Mouse (Mus musculus) liver, embryonic 13.5 days (tissue): ENCODE measurements at regions not wholly inside any gene's neighbourhood (a gene's known extent, or its start where the extent isn't known, plus 50 kb on each side); places are given as distances from the start of the nearest gene placed in this dataset.
A peak's percentile ranks its signal among the peaks of the same experiment; 100 is the strongest.

ENCODE experiments used
- ATAC-seq: fragments of 200-750 bp; cut with Nextera tagmentation; 2 replicates; pipeline ENCODE4 v1.8.0; 2017; ENCODE audit warnings: low read depth, mild to moderate bottlenecking, moderate number of reproducible peaks, moderate library complexity
- DNase-seq: peaks from one replicate; pipeline ENCODE4 v3.0.0; 2022
- H3K27ac ChIP-seq: fragments of 300-500 bp; sonication (generic); 2 replicates; pipeline ENCODE4 v1.5.1; 2015; ENCODE audit warnings: moderate library complexity, mild to moderate bottlenecking, inconsistent platforms
- H3K27me3 ChIP-seq: fragments of 300-500 bp; sonication (generic); 2 replicates; pipeline ENCODE4 v1.6.1; 2015; ENCODE audit warnings: mild to moderate bottlenecking, inconsistent platforms
- H3K36me3 ChIP-seq: fragments of 300-500 bp; sonication (generic); 2 replicates; pipeline ENCODE4 v1.6.1; 2015; ENCODE audit warnings: mild to moderate bottlenecking, inconsistent platforms
- H3K4me1 ChIP-seq: fragments of 300-500 bp; sonication (generic); replicated peaks from 2 replicates; pipeline ENCODE4 v1.6.1; 2015; ENCODE audit warnings: inconsistent platforms
- H3K4me2 ChIP-seq: fragments of 300-500 bp; sonication (generic); 2 replicates; pipeline ENCODE4 v1.6.1; 2015; ENCODE audit warnings: inconsistent platforms, mild to moderate bottlenecking, moderate library complexity
- H3K4me3 ChIP-seq: fragments of 300-500 bp; sonication (generic); replicated peaks from 2 replicates; pipeline ENCODE4 v1.5.1; 2015; ENCODE audit warnings: mild to moderate bottlenecking, inconsistent platforms
- H3K9ac ChIP-seq: fragments of 300-500 bp; sonication (generic); 2 replicates; pipeline ENCODE4 v1.6.1; 2015; ENCODE audit warnings: mild to moderate bottlenecking, inconsistent platforms
- H3K9me3 ChIP-seq: fragments of 300-500 bp; sonication (generic); replicated peaks from 2 replicates; pipeline ENCODE4 v1.6.1; 2016; ENCODE audit warnings: inconsistent platforms
- WGBS: fragments of 180-500 bp; shearing (Covaris S2); methylation state at CpG from one replicate; pipeline ENCODE4 v1.1.7; 2015; ENCODE audit not compliant: insufficient replicate concordance; 5-methylcytosine and 5-hydroxymethylcytosine counted together

DNA sequence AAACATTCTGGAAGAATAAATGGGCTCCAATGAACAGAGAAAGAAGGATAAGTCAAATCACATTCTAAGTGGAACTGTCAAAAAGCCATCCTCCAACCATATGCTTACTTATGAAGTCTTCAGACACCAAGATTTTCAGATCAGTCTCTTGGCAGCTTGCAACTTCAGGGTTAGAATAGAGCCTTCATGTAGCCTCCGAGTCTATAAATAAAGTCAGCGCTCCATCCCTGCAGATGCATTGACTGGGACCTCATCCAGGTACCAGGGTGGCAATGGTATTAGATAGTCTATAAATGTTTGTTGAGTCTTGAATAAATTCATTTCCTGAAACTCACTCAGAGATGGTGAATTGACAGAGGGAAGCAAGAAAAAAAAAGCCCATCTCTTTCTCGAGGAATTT is 107.2 kb upstream of the Eepd1 start:
- H3K4me3 ChIP-seq: no peak overlapping the region
- H3K27ac ChIP-seq: no peak overlapping the region
- DNase-seq: no peak
- no peak overlapping the region for H3K4me2 ChIP-seq
- H3K9ac ChIP-seq: no peak overlapping the region
- no peaks in the 10 kb centered on the region for H3K4me1 ChIP-seq
- 66% methylated on average over 3 of the region's 3 CpGs for WGBS
- H3K9me3 ChIP-seq: no peaks in the 10 kb centered on the region
- no peak for ATAC-seq
- H3K27me3 ChIP-seq: no peaks in the 10 kb centered on the region
- H3K36me3 ChIP-seq: no peaks in the 10 kb centered on the region

DNA sequence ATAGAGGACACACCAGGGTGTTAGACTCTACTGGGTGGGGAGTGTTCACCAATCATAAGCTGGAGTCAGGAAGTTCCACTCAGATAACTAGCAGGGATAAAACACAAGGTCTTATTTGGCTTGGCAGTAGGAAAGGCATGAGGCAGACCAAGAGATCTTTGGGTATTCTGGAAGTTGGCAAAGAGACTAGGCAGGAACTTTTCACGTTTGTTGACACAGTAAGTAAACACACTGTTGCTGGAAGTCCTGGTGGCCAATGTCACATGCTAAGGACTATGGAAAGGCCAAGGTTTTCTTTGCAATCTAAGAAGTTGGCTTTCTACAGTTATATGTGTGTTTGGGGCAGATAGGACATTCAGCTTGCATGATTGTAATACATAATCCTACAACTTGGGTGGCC is 105.1 kb upstream of the Eepd1 start:
- no peaks in the 10 kb centered on the region for H3K4me1 ChIP-seq
- no peak for DNase-seq
- no peaks in the 10 kb centered on the region for H3K36me3 ChIP-seq
- H3K9me3 ChIP-seq: no peaks in the 10 kb centered on the region
- ATAC-seq: no peak
- H3K4me2 ChIP-seq: no peak overlapping the region
- WGBS: 16% methylated on average over 1 of the region's 1 CpGs
- H3K9ac ChIP-seq: no peak overlapping the region
- no peaks in the 10 kb centered on the region for H3K27me3 ChIP-seq
- H3K27ac ChIP-seq: no peak overlapping the region
- H3K4me3 ChIP-seq: no peak overlapping the region

DNA sequence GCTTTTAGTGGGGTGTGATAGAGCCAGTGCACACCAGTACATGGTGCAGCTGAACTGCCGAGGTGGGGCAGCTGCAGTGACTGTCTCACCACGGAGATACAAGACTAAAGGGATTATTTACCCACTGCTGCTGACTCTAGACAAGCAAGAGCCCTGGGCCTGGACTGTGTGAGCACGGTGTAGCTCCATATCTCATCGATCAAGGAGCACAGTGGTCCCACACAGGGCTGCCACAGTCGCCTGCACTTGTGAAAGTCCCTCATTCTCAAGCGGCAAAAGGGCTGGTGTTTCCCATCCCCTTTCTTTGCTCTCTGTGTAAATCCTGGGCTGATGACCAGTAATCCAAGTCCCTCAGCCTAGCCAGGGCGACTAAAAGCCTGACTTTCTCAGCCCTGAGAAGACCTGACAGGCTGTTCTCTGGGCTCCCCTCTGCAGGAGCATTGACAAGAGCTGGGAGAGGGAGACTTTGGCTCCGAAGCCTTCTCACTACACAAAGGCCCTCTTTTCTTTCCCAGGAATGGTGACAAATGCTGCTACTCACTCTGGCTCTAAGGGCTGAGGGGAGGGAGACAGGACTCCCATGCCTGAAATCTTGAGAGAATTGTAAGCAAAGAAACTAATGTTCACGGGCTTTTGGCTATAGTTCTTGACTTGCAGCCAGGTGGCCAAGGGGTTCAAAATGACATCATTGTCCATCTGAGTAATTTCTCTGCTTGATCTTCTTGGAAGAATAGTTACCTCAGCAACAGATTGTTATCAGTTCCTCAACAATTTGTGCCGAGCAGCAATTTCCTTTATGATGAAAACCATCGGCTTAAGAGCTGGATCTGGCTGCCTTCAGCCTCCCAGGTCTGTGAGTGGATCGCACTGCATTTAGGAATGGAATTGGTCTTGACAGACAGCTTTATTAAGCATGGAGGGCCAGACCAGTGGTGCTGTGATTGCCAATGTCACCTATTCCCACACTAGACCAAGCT is 103.3 kb upstream of the Eepd1 start:
- H3K36me3 ChIP-seq: no peaks in the 10 kb centered on the region
- no peak overlapping the region for H3K9ac ChIP-seq
- no peaks in the 10 kb centered on the region for H3K9me3 ChIP-seq
- no peaks in the 10 kb centered on the region for H3K27me3 ChIP-seq
- H3K4me1 ChIP-seq: no peaks in the 10 kb centered on the region
- ATAC-seq (no peak), DNase-seq (no peak)
- no peak overlapping the region for H3K4me3 ChIP-seq
- WGBS: 49% methylated on average over 12 of the region's 12 CpGs
- H3K4me2 ChIP-seq: no peak overlapping the region
- H3K27ac ChIP-seq: no peak overlapping the region

DNA sequence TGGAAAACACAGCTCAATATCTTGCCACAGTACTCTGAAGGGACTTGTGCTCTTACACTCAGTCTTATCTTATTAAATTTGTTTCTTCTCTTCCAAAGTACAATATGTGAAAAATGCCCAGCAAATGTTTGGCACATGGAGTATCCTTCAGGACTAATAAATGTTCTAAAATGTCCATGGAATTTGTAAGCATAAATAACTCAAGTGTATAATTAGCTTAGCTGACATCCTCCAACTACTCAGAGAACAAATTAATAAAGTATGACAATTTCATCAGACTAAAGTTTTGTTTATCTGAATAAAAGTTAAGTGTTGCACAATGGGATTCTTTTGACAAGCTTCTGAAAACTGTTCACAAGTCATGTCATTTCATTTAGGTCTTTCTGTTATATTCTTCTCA is 96.0 kb upstream of the Eepd1 start:
- Histone ChIP-seq H3K9me3 (no peaks in the 10 kb centered on the region), H3K9ac (no peak overlapping the region), H3K36me3 (no peaks in the 10 kb centered on the region), H3K4me2 (no peak overlapping the region), H3K27ac (no peak overlapping the region), H3K4me1 (no peaks in the 10 kb centered on the region), H3K27me3 (no peaks in the 10 kb centered on the region), H3K4me3 (no peak overlapping the region)
- DNase-seq: no peak
- no peak for ATAC-seq

DNA sequence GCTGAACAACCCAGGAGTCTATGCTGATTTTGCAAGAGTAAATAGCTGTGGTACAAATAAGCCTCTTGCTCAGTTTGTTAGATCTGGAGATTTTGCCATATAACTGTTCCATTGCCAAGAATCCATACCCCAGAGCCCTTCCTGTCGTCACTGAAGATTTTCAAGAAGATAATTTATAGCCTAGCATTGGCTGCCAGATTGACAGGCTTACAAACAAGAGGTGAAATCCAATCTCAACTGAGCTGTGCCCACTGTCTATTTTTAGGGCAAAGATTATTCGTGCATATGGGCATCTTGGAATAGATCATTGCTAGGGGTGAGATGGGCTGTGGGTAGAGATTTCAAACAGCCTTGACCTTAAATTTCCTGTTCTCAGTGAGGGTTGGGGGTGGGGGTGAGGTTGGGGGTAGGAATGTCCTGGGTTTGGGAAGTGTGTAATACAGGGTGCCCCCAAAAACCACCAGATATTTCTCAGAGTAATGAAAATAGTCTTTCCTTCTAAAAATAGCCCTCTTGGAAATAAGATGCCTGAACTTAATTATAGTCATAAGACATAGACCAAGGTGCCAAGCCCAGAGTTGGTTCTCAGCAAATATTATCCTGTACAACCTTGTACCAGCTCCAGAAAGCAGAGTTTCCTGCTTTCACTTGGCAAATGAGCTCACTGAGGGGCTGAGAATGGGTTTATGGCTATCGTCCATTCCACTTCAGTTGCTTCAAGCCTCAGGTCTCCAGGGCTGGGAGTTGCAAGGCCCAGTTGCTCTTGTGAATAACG is 93.3 kb upstream of the Eepd1 start:
- Histone ChIP-seq H3K4me2 (no peak overlapping the region), H3K36me3 (no peaks in the 10 kb centered on the region), H3K4me1 (no peaks in the 10 kb centered on the region), H3K9me3 (no peaks in the 10 kb centered on the region), H3K27me3 (no peaks in the 10 kb centered on the region), H3K9ac (no peak overlapping the region), H3K4me3 (no peak overlapping the region), H3K27ac (no peak overlapping the region)
- 52% methylated on average over 4 of the region's 4 CpGs for whole genome bisulfite sequencing
- ATAC-seq (no peak), DNase-seq (no peak)

DNA sequence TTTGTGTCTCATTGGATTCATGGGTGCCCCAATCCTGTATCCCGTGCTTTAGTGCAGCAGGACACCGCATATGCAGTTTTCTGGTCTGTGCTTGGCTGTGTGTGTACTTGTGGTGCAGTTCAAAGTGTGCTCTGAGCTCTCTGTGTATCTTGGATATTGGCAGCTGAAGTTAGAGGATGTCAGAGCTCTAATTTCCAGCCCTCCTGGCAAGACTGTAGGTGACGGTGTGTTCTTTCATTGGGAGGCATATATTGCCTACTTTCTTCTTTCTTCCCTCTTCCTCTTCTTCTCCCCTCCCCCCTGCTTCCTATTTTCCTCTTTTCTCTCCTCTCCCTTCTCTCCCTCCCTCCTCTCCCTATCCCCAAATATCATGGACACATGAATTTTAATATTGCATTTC is 92.0 kb upstream of the Eepd1 start:
- Histone ChIP-seq H3K9ac (no peak overlapping the region), H3K36me3 (no peaks in the 10 kb centered on the region), H3K27ac (no peak overlapping the region), H3K27me3 (no peaks in the 10 kb centered on the region), H3K4me1 (no peaks in the 10 kb centered on the region), H3K9me3 (no peaks in the 10 kb centered on the region), H3K4me2 (no peak overlapping the region), H3K4me3 (no peak overlapping the region)
- DNase-seq (no peak), ATAC-seq (no peak)
- WGBS: 62% methylated on average over 3 of the region's 3 CpGs

DNA sequence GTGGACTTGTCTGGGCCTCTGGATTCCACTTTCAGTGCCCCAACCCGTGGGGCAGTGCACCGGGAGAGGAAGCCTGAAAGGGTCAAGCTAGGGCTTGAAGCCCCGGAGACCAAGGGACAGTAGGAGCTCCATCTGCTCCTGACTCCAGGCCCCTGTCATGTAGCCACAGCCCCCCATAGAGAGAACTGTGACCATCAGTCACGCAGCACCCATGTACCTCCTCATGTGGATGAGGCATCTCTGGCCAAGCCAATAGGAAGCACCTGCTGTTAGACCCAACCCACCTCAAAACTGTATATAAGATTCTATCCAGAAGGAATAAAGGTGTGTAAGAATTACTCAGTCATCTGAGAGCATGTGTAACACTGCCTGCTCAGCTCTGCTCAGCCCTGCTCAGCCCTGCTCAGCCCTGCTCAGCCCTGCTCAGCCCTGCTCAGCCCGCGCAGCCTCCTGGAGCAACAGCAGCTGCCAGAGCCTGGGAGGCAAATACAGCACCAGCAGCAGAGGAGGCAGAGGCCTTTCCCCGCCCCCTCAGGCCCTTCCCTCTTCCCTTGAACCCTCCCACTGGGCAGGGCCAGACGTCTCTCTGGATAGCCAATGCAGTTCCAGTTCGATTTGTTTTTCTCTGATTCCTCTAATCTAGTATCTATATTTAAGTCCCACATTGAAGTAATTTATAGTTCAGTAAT is 80.6 kb upstream of the Eepd1 start:
- H3K9ac ChIP-seq: no peak overlapping the region
- H3K27ac ChIP-seq: no peak overlapping the region
- H3K27me3 ChIP-seq: no peaks in the 10 kb centered on the region
- ATAC-seq (peak; percentile 51), DNase-seq (peak; percentile 3)
- H3K9me3 ChIP-seq: no peaks in the 10 kb centered on the region
- WGBS: 35% methylated on average over 9 of the region's 9 CpGs
- H3K4me1 ChIP-seq: no peaks in the 10 kb centered on the region
- H3K4me3 ChIP-seq: no peak overlapping the region
- H3K4me2 ChIP-seq: no peak overlapping the region
- no peaks in the 10 kb centered on the region for H3K36me3 ChIP-seq

DNA sequence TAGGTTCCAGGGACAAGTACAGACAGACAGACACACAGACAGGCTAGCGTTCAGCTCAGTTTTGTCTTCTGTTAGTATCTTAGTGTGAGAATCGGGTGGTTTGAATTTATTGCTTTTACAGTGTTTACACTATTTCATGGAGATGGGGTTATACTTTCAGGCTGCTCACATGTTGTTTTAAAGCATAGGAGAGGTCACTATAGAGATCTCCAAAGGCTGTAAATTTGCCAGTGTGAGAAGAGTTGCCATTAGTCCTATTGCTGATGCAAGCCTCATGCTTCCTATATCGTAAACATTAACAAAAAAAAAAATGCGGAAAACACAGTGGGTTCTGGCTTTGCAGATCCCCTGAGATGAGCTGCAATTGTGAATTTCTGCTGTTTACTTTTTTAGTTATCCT is 75.5 kb upstream of the Eepd1 start:
- Histone ChIP-seq H3K4me1 (no peaks in the 10 kb centered on the region), H3K27me3 (no peaks in the 10 kb centered on the region), H3K4me3 (no peak overlapping the region), H3K36me3 (no peaks in the 10 kb centered on the region), H3K9ac (no peak overlapping the region), H3K4me2 (no peak overlapping the region), H3K27ac (no peak overlapping the region), H3K9me3 (no peaks in the 10 kb centered on the region)
- ATAC-seq: no peak
- WGBS: 71% methylated on average over 4 of the region's 4 CpGs
- DNase-seq: no peak

DNA sequence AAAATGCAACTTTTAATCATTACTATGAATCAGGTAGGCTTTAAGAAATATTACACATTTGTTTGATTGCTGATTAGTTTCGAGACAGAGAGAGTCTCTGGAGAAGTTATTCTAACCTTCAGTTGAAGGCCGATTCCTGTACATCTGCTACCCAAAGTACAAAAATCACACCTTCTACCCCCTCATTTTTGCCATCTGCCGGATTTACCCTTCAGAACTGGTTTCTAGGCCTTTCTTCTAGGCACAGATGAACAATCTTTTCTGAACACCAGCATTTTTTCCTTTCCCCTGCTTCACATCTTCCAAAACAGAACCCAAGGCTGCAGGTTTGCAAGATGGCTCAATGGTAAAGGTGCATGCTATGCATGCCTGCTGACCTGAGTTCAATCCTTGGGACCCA is 72.8 kb upstream of the Eepd1 start:
- H3K4me1 ChIP-seq: no peaks in the 10 kb centered on the region
- no peak overlapping the region for H3K4me2 ChIP-seq
- no peaks in the 10 kb centered on the region for H3K36me3 ChIP-seq
- H3K4me3 ChIP-seq: no peak overlapping the region
- H3K9me3 ChIP-seq: no peaks in the 10 kb centered on the region
- no peak for ATAC-seq
- WGBS: 65% methylated on average over 3 of the region's 3 CpGs
- no peaks in the 10 kb centered on the region for H3K27me3 ChIP-seq
- no peak overlapping the region for H3K9ac ChIP-seq
- DNase-seq: no peak
- no peak overlapping the region for H3K27ac ChIP-seq

DNA sequence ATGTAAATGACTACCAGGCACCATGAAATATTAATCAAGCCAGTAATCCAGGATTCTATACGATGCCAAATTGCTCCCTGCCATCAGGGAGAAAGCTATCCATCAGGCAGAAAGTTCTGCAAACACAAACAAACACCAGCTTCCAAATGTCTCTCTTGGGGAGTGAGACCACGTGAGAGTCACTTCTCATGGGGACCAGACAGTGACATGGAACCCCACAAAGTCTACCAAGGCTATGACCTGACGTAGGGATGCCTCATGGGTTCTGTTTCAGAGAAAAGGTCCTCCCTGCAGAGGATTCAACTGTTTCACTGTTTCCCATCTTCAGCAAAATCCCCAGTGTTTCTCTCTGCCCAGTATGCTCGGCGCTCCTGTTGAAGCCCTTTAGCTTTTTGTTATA is 71.6 kb upstream of the Eepd1 start:
- H3K4me1 ChIP-seq: no peaks in the 10 kb centered on the region
- no peaks in the 10 kb centered on the region for H3K9me3 ChIP-seq
- H3K36me3 ChIP-seq: no peaks in the 10 kb centered on the region
- H3K27me3 ChIP-seq: no peaks in the 10 kb centered on the region
- H3K9ac ChIP-seq: no peak overlapping the region
- DNase-seq (no peak), ATAC-seq (no peak)
- H3K4me2 ChIP-seq: no peak overlapping the region
- H3K4me3 ChIP-seq: no peak overlapping the region
- 52% methylated on average over 5 of the region's 5 CpGs for WGBS
- H3K27ac ChIP-seq: no peak overlapping the region

DNA sequence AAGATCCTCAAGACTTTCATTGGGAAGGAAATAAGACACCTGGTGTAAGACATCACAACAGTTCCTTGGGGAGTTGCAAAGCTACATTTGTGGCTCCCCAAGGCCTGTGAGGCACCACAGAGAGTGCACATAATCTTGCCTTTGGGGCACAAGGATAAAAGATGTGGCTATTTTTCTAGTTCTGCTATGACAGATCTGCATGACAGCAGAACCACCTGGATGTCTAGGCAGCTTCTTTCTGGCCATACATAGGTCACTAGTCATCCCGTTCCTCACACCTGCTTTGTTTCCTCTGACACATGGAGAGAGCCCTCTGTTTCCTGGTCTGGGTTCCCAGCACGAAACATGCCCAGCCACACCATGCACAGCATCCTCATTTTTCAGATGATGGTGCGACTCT is 67.5 kb upstream of the Eepd1 start:
- H3K36me3 ChIP-seq: no peaks in the 10 kb centered on the region
- H3K9me3 ChIP-seq: no peaks in the 10 kb centered on the region
- no peak overlapping the region for H3K27ac ChIP-seq
- ATAC-seq (no peak), DNase-seq (no peak)
- 50% methylated on average over 3 of the region's 3 CpGs for WGBS
- H3K27me3 ChIP-seq: no peaks in the 10 kb centered on the region
- H3K4me2 ChIP-seq: no peak overlapping the region
- no peak overlapping the region for H3K9ac ChIP-seq
- no peaks in the 10 kb centered on the region for H3K4me1 ChIP-seq
- no peak overlapping the region for H3K4me3 ChIP-seq
